Mouse (Mus musculus) retina, adult 2 months (tissue): ENCODE results near the gene Mrto4.
A peak's percentile ranks its signal among the peaks of the same experiment; 100 is the strongest.
"Not testable (repeated sequence)": the region's sequence is repeated elsewhere in the genome, so short reads cannot be mapped to it uniquely, and the experiment has no call there.

Source experiments
- DNase-seq: peaks from one replicate; pipeline ENCODE4 v3.0.0-alpha.2; 2012; ENCODE audit warnings: low read depth, low spot score

The Mrto4 gene

DNA sequence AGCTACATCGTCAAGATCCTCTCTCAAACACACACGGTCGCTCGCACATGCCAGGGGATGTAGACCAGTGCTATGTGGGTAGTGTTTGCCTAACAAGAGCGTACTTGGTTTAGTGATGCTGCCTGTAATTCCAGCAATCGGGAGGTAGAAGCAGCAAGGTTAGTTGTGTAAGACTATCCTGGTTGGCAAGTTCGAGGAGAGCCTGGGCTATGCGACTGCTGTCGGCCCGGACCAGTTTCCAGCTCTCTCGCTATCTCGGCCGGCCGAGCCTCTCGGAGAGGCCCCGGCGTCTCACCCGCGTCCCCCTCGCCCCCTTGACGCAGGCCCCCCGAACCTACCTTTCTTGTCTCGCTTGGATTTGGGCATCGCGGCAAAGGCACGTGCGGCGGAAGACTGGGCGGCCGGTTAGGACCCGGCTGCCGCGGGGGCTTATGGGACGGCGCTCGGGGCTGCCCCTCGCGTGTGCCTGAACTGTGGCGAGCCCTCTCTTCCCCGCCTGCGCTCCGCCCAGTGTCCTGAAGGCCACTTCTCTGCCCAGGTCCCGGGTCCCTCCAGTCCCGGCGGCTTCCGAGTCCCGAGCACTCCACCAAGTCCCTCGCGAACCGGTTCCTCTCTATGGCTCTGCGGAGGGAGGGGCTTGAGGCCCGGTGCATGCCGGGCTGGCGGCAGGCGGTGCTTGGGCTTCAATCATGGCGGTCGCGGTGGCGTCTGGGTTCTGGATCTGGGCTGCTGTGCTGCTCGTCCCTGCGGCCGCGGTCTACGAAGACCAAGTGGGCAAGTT lies at the start of gene Mrto4, which contains the start of the genes Emc1 and Ubr4:
Mrto4 (minus strand) TSS at position 646 of the 781 bp plus-strand sequence.
Emc1 (plus strand) TSS at position 657 of the 781 bp plus-strand sequence.
Ubr4 (plus strand) TSS at position 679 of the 781 bp plus-strand sequence.
- DNase-seq: peak; percentile 72

DNA sequence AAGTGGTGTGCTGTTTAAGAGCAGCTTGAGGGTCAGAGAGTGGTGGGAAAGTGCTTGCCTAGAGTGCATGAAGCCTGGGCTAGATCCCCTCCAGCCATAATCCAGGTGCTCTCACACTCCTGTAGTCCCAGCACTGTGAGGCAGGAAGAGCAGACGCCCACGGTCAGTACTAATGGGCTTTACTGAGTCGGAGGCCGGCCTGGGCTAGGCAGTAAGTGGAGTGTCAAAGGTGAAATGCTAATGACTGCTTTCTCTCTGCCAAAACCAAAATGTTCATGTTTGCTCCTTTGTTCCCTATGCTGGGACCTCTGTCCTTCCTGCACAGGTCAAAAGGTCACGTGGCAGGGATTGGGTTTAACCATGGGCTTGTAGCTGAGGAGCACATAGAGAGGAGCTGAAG lies 48.1 kb upstream of the Mrto4 start:
- no peak for DNase-seq

DNA sequence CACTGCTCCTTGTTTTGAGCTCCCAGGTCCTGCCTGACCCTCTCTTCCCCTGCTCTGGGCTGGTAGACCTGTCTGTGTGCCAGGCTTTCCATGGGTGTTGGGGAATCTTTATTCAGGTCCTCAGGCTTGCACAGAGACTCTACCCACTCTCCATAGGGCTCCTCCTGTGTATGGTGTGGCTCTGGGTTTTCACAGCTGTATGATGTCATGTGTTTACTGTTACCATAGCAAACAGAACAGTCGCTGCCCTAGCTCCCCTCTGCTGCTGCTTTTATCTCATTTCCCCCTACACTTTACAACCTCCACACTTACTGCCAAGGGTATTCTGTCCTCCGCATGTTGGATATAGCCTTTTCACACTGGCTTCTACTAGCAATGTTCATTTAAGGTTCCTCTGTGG lies 43.1 kb upstream of the Mrto4 start:
- DNase-seq: no peak

DNA sequence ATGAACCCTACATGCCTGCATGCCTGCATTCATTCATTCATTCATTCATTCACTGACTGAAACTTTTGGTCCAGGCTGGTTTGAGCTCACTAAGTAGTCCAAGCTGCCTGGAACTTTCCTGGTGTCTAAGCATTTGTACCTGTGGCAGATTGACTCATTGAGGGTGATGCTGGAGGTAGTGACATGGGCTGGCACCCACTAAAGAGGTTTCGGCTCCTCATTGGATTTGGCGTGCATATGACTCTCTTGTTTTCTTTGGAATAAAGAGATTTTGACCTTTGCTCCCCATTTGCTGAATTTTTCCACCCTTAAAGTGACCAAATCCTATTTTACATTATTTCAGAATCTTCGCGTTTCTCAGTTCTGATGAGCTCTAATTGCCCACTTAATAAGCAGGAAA lies 37.2 kb upstream of the Mrto4 start:
- DNase-seq: no peak

DNA sequence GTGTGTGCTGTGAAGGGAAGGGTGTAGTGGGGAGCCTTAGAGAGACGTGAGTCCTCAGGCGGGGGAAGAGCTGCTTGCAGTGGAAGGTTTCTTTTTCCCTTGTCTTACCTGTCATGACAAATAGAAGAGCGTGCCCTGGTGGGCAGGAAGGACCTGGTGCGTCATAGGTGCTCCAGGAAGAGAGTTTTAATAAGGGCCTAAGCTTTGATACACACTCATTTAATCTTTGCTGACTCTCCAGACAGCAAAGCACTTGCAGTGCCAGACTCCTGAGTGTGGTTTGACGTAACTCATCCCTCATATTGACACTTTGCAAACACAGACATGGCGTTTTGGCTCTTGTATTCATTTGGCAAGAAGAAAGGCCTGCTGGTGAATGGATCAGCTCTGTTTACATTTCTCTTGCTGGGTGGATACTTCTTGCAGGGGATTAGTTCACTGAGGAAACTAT lies 34.5 kb upstream of the Mrto4 start:
- DNase-seq: no peak

DNA sequence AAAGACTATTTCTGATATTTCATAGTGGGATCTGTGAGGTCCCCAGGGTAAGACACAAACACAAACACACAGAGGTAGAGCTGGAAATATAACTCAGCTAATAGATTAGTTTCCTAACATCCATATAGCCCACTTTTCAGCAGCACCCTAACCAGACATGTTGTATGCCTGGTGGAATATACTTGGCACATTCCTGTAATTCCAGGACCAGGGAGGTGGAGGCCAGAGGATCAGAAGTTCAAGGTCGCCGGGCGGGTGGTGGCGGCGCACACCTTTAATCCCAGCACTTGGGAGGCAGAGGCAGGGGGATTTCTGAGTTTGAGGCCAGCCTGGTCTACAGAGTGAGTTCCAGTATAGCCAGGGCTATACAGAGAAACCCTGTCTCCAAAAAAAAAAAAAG lies 33.5 kb upstream of the Mrto4 start:
- DNase-seq: not testable (repeated sequence)

DNA sequence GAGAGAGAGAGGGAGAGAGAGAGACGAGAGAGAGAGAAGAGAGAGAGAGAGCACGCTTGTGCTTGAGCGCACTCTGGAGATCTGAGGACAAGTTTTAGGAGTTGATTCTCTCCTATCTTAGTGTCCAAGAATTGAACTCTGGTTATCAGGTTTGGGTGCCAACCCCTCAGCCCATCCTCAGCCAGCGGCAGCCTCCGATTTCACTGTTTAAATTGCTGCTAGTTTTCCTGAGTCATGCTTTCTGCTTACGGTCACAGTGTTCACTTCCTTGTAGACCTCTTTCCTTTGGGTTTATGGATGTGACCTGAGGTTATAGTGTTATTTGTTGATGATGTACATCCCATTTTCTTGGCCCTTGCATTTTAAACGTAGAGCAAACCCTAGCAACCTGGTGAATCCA lies 29.9 kb upstream of the Mrto4 start:
- DNase-seq: no peak

DNA sequence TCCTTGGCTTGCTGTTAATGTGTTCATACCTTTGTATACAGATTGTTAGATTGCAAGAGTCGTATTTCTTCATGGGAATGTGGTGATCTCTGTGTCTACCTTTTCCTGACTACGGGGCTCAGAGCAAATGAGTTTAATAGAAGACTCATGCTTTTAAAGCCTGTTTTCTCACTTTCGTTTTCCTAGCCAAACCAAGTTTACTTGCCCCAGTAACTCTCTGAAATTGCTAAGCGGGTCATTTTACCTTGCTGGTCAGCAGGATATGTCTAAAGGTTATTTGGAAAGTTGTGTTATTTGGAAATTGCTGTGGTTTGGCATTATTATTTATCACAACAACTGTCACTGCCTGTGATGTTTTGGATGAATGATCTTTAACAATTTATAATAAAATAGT lies 29.1 kb upstream of the Mrto4 start:
- DNase-seq: no peak

DNA sequence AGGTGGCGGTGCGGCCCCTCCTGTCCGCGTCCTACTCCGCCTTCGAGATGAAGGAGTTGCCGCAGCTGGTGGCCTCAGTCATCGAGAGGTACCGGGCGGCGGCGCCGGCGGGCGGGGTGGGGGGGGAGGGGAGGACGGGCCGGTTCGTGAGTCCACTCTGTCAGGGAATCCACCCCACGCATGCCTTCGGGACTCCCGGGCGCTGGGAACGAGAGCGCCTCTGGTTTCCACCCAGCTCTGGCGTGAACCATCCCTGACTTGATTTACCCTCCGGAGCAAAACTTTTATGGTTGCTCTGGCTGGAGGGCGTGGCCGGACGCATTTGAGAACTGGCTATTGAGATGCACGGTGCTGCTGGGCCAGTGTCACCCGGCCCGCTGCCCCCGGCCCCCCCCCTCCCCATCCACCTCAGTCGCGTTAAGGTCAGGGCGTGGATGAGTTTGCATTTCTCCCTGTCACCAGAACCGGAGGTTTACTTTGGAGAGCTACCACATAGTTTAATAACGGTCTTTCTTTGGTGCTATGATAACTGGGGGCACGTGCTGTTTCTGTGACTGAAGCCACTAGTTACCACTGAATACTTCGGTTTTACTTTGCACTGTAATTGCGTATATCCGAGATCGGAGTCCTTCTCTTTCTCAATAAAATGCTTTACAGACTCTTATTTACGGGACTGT lies 28.5 kb upstream of the Mrto4 start:
- no peak for DNase-seq

DNA sequence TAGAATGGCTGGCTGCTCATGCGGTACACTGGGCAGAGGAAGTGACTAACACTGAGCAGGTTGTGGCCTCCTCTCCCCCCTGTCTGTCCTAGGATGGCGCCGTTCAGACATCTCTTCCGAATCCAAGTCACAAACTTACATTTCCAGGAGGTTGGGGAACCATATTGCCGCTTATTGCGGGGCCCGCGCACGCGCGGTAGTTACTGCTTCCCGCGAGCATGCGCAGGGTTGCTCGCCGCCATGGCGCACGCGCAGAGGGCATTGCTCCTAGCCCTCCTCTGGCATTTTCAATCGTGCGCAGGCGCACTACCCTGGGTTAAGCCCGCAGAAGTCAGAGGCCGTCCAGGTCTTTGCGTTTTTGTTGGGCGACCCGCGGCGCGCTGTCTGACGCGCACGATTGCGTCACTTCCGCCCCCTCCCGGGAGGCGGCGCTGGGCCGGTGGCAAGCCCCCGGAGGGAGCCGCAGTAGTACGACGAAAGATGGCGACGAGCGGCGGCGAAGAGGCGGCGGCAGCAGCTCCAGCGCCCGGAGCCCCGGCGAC lies 27.9 kb upstream of the Mrto4 start:
- peak; percentile 100 for DNase-seq

DNA sequence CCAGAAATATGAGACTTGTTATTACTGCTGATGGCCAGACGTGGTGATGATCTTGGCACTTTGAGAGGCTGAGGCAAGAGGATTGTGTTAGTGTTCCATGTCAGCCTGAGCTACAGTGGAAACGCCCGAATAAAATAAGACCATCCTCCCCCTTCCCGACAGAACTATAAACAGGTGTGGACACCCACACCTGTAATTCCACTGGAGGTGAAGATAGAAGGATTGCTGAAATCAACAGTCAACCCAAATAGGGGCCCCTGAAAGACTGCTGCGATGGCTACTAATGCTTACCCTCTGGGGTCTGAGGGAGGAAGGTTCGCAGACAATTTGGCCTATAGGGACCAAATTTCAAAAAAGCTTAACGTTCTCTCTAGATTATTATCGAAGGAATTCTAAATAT lies 27.3 kb upstream of the Mrto4 start:
- DNase-seq: no peak

DNA sequence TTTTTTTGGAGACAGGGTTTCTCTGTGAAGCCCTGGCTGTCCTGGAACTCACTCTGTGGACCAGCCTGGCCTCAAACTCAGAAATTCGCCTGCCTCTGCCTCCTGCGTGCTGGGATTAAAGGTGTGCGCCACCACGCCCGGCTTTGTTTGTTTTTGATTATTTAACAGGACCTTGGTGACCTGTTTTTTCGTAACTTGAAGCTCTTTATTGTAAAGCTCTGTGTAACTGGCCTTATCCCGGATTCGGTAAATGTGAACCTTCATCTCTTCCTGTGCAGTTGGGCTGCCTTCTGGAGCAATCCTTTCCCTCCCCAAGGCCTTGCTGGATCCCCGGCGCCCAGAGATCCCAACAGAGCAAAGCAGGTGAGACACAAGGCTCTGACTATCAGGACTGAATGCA lies 21.2 kb upstream of the Mrto4 start:
- DNase-seq: no peak

DNA sequence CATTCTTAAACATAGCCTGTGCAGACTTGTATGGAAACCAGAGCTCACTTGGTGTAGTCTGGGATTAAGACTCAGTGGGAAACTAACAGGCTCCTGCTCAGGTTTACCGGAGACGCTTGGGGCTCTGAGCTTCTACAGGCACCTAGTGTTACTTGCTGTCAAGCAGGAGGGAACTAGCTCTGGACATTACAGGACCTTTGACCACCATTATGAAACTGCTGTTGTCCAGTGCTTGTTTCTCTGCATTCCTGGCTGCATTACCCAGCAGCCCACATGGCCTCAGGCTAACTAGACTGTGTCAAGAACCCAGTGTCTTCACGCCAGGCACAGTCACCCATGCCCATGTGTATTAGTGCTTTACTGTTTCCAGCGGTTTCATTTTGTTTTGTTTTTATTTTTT lies 20.8 kb upstream of the Mrto4 start:
- DNase-seq: no peak

DNA sequence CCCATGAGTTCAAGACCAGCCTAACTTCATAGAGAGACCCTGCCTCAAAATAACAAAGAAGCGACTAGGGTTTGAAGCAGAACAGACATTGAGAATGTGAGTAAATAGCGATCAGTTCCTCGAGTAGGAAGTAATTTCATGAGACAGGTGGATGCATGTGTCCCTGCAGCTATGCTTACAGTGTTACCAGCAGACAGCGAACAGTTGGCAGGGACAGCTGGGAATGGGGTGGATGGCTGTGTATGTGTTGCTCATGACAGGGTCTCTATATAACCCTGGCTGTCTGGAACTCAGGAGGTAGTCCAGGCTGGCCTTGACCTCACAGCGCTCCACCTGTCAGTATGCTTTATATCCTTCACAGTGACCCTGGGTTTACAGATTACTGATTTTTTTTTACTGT lies 15.7 kb upstream of the Mrto4 start:
- no peak for DNase-seq

DNA sequence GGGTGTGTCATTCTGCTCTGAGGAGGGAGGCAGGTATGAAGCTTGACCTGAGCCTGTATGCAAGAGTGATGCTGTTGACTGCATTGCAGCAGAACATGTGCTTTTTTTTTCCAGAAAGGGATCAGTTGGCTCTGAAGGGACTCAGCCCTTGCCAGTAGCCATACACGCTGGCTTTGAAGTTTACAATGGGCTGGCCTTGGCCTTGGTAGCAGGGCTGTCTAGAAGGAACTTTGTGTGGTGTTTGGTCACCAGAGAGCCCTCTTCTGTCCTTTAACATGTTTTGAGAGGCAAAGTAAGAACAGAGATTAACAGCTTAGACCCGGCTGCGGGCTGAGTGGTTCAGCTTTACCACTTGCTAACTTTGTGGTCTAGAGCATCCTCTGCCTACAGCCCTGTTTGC lies 15.0 kb upstream of the Mrto4 start:
- DNase-seq: no peak

DNA sequence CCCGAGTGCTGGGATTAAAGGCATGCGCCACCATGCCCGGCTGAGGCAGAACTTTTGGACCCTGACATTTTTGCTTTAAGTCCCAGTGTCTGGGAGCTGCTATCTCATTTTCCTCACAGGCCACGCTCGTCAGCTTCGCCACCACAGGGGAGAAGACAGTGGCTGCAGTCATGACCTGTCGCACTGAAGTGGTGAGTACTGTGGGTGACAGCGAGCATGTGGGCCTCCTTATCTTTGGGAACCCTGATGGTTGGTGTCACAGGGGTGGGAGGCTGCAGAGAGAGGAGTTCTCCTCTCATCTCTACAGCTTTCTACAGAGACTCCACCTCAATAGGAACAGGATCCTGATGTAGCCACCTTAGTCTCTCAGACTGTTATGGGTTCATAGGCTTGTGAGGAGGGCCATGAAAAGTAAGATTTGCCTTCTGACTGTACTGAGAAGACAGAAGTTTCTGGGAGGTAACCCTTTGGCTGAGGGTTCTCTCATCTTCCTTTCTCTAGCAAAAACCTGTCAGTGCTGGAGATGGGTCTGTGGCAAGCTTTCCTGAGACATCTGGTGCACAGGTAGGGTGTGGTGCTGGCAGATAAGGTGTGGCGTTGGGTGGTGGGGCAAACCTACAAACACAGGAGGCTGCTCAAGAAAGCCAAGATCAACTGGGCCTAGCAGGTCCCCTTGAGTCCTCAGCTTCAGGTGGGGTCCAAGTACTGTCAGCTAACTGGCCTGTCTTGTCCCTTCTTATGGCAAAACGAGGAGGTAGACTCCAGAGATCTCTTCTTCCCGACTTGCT lies 8.6 kb upstream of the Mrto4 start:
- DNase-seq: no peak

DNA sequence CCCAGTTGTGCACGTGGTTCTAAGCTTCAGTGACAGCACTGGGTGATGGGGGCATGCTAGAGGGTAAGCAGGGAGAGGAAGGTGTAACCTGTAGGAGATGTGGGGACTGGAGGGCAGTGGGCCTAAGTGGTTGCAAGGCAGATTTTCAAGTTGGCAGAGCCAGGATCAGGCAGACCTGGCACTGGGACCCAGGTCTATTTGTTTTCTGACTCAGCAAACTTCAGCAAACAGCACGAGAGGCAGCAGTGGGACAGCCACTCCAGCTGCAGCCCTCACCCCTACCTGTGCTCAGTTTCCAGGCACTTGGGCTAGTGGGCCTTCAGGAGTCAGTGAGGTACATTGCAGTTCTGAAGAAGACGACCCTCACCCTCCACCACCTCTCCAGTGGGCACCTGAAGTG lies 4.8 kb upstream of the Mrto4 start:
- no peak for DNase-seq

DNA sequence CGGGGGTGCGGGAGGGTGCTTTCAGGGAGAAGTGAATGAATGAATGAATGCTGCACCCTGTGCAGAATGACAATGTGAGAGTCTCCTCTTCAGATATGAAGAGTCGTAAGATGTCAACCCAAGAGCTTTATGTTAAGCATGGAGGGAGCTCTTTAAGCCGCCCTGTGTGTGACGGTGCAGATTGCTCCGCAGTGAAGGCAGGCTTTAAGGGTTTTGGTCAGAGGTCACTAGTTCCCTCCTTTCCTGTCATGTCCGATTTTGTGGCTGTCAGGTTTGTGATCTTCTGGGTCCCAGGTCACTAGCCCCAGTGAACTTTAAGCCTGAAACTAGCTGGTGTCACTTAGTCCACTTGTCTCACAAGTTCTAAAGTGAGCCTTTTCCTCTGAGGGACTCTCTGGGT lies 456 bp upstream of the Mrto4 start:
- DNase-seq: no peak

DNA sequence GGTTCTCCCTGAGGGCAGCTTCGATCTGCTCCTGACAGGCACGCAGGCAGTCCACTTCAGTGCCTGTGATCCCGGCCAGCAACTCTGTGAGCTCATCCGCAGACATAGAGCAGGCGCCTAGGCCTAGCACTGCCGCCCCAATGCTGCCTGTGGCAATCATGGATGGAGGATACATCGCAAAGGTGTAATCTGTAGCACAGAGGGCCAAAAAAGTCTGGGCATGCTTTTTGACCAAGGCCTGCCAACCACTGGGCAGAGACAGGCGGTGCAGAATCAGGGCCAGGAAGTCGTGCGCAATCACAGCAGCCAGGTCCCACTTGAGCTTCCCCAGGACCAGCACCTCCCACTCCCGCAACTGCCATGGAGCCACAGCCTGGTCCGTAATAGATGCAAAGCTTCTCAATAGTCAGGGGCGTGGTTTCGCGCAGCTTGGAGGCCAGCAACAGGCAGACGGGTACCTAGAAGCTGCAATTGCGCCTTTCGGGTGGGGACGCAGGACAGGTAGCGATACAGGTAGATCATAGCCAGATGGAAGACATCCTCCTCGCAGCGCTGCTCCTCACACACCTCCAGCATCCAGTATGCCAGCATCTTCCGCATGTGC lies 6.9 kb downstream of the Mrto4 start:
- DNase-seq: no peak

DNA sequence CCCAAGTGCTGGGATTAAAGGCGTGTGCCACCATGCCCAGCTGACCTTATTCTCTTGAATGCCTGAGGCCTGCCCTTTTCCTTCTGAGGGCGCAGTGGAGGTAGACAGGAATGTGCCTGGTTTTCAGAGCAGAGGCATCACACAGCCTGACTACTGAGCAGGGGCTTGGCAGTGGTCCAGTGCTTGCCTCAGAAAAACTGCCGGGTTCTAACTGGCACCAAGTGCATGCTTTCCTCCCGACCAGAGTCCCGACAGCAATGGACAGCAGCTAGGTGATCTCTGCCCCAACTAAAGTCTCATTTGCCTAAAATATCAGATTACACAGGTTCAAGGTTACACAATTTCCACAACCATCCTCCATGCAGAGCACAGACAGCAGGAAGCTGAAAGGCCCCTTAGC lies 8.7 kb downstream of the Mrto4 start:
- no peak for DNase-seq

DNA sequence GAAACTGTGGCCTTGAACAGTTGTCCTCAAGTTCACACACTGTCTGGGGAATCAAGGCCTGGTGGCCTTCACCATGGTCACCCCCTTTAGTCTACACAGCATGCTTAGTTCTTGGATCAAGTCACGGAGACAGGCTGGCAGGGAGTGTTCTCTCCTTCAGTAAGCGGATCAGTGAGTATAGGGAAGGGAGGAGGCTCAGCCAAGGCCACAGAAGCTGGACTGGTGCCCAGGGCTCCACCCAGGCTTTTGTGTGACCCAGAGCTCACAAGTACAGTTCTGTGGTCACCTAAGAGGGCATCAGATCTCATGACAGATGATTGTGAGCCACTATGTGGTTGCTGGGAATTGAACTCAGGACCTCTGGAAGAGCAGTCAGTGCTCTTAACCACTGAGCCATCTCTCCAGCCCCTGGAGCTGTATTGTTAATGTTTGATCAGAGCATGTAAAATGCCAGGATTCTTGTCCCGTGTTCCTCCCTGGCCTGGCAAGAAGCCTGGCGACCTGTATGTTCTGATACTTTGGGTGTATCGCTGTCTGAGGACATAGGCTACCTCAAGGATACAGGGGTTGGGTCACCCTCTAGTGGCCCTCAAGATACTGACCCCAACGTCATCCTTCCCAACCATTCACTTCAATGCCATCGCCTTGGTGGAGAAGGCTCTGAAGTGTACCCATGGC lies 10.7 kb downstream of the Mrto4 start:
- peak; percentile 46 for DNase-seq
